Mouse (Mus musculus): ENCODE results near the gene Zscan4-ps1. TPM values are rescaled to one million over a fixed set of nuclear protein-coding genes. Genes with fewer than 3 reads are reported as not detected.
"Not testable (repeated sequence)": the region's sequence is repeated elsewhere in the genome, so short reads cannot be mapped to it uniquely, and the experiment has no call there.

The Zscan4-ps1 gene
- total RNA-seq (2021): not detected

GRCm38 (mm10) chr7:11069591-11069990, at the start of gene Zscan4-ps1:
Gene Zscan4-ps1 (minus strand): TSS chr7:11069691.
- DNase-seq (ENCODE audit: extremely low spot score in 1 of 2, low spot score in 1 of 2): not testable (repeated sequence)

Other genes with a start within 250 kb of the Zscan4-ps1 start
- gene Zscan4b, start 164.6 kb downstream of the Zscan4-ps1 start, total RNA-seq (2021): not detected
- not detected for gene Zscan4c, start 63.9 kb downstream of the Zscan4-ps1 start, total RNA-seq (2021)
- gene Zscan4d, start 96.5 kb upstream of the Zscan4-ps1 start, total RNA-seq (2021): not detected
- gene Zscan4e, start 241.0 kb upstream of the Zscan4-ps1 start, total RNA-seq (2021): not detected